Mouse (Mus musculus): ENCODE measurements around the gene Pkhd1.
"Not testable (repeated sequence)": the region's sequence is repeated elsewhere in the genome, so short reads cannot be mapped to it uniquely, and the experiment has no call there.

- not testable (repeated sequence) for TF ChIP-seq CTCF (IDR thresholded peaks at IDR 0.05; ENCODE audit: low read depth, low read length); EP300 (IDR thresholded peaks at IDR 0.05; ENCODE audit: insufficient read depth, low read depth, low read length); POLR2A (IDR thresholded peaks at IDR 0.05; ENCODE audit: insufficient read depth, low read length)
Observed at GRCm38 (mm10) chr1:20432026-20432425, 185.8 kb downstream of the Pkhd1 start.
